Mouse (Mus musculus) embryonic fibroblast, embryonic 13.5 days (primary cell): ENCODE measurements around the gene Ociad1.

Source experiments
- CTCF ChIP-seq: IDR thresholded peaks from 2 replicates; pipeline ENCODE4 v1.5.1; 2011; ENCODE audit warnings: mild to moderate bottlenecking, control low read depth, low read length, moderate library complexity, borderline replicate concordance; ENCODE audit not compliant: insufficient read depth
- POLR2A ChIP-seq: IDR thresholded peaks from 2 replicates; pipeline ENCODE4 v1.6.1; 2011; ENCODE audit warnings: low read depth, mild to moderate bottlenecking, control low read depth, low read length, moderate library complexity

GRCm38 (mm10) chr5:73279190-73279589 is 13.4 kb upstream of the Ociad1 start:
- no peak for TF ChIP-seq POLR2A
- no peak for TF ChIP-seq CTCF
